In the genomic region with DNA sequence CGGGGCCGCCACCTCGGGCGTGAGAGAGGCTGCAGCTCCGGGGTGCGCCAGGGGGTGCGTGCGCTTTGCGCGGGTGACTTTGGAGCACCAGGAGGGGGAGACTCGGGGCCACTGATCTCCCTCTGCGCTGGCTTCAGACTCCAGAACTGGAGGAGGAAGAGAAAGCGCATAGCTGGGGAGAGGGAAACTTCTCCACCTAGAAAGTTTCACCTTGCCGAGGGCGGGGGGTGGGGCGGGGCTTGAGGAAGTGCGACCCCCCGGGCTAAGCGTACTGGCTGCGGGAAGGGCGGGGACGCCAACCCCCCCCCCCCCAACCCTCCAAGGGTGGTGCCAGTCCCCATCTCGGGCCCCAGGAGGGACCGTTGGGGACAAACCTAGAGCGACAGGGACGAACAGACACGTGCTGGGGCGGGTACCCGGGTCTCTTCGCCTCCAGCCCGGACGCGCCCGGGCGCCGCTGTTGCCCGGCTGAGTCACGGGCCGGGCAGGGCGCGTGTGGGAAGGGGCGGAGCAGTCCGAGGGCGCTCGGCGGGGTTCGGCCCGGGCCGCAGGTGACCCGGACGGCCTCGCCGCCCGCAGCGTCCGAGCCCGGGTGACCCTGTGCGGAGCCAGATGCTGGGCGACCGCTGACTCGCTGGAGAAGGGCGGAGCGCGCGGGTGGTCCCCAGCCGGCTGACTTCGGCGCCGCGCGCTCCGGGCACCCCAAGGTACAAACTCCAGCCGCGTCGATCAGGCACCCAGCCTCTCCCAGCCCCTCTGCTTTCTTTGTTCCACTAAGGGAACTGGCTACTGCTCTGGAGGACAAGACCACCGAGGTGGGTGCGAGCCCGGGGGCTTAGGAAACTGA, we compare ENCODE assay signal across 8 mouse cellular contexts. TPM values are rescaled to one million over a fixed set of nuclear protein-coding genes. Genes with fewer than 3 reads are reported as not detected.
DNase-seq lines count a peak whose midpoint lies in the region; TF ChIP-seq lines count a peak whose summit lies in the region.

A gene (plus strand): TSS at position 367 of the 847 bp plus-strand sequence.

- H3K4me1 ChIP-seq in forebrain, embryonic 10.5 days = peaks cover 21% of the 10 kb centered on the region
- H3K4me1 ChIP-seq in megakaryocyte, embryonic 14.5 days = peaks cover 13% of the 10 kb centered on the region
- peaks cover 7% of the 10 kb centered on the region; the same call in 1 of the 2 replicates for H3K4me1 ChIP-seq in small intestine, adult 2 months (ENCODE audit: control insufficient read depth, insufficient read depth, insufficient read length, low read length)

- intact Hi-C loops in heart, postnatal 14 days (cut with DNase I) = loop anchor here (1.0 to 10.0 kb wide), 4 partner anchors 81 to 356 kb away; no protein-coding TSS in a partner anchor
- intact Hi-C loops in left cerebral cortex, postnatal 25 days (cut with DNase I) = loop anchor here (5.0 kb wide), 1 partner anchor 124 kb away; no protein-coding TSS in a partner anchor

- peak within 1 kb of the TSS; percentile 88 for H3ac ChIP-seq in C2C12 (ENCODE audit: control insufficient read depth, insufficient read length, low read depth)

- peaks cover 49% of the 10 kb centered on the region for H3K79me2 ChIP-seq in C2C12 (ENCODE audit: control insufficient read depth, insufficient read depth)

- H3K27me3 ChIP-seq in C2C12 (ENCODE audit: control insufficient read depth, insufficient read depth, insufficient read length) = no peaks in the 10 kb centered on the region
- peaks cover 85% of the 10 kb centered on the region for H3K27me3 ChIP-seq in forebrain, embryonic 10.5 days (ENCODE audit: poor library complexity, severe bottlenecking)
- H3K27me3 ChIP-seq in megakaryocyte, embryonic 14.5 days (replicated peaks) = peaks cover 51% of the 10 kb centered on the region
- H3K27me3 ChIP-seq in small intestine, adult 2 months (ENCODE audit: control insufficient read depth, insufficient read depth, low read length) = no peaks in the 10 kb centered on the region

- H3K4me3 ChIP-seq in C2C12 (ENCODE audit: insufficient read depth, poor library complexity, severe bottlenecking) = peak within 1 kb of the TSS; percentile 72
- H3K4me3 ChIP-seq in forebrain, embryonic 10.5 days = peak within 1 kb of the TSS; percentile 75
- H3K4me3 ChIP-seq in megakaryocyte, embryonic 14.5 days (replicated peaks) = peak within 1 kb of the TSS; percentile 91
- peak within 1 kb of the TSS; percentile 76 for H3K4me3 ChIP-seq in small intestine, adult 2 months (ENCODE audit: low read depth, low read length)

- H3K79me3 ChIP-seq in C2C12 (ENCODE audit: low read depth) = peaks cover 42% of the 10 kb centered on the region

- H3K27ac ChIP-seq in forebrain, embryonic 10.5 days = peak within 1 kb of the TSS; percentile 76
- H3K27ac ChIP-seq in small intestine, adult 2 months (ENCODE audit: insufficient read depth, low read depth, low read length) = peak within 1 kb of the TSS; percentile 82

- H3K9me3 ChIP-seq in forebrain, embryonic 10.5 days = no peaks in the 10 kb centered on the region
- H3K9me3 ChIP-seq in megakaryocyte, embryonic 14.5 days = no peaks in the 10 kb centered on the region

- H3K36me3 ChIP-seq in C2C12 (ENCODE audit: control insufficient read depth, insufficient read depth) = peaks cover 10% of the 10 kb centered on the region
- no peaks in the 10 kb centered on the region for H3K36me3 ChIP-seq in forebrain, embryonic 10.5 days (replicated peaks)
- H3K36me3 ChIP-seq in megakaryocyte, embryonic 14.5 days (replicated peaks; ENCODE audit: low read length) = no peaks in the 10 kb centered on the region
- H3K36me3 ChIP-seq in small intestine, adult 2 months (ENCODE audit: control insufficient read depth, insufficient read depth, low read length) = no peaks in the 10 kb centered on the region

- 0 out of 2 replicates have a peak, but pooled peaks have one; percentile 22 for TF ChIP-seq POLR2A in small intestine, adult 2 months (IDR thresholded peaks at IDR 0.05; ENCODE audit: low read depth, low read length)

- TF ChIP-seq CTCF in C2C12 (IDR thresholded peaks at IDR 0.05; ENCODE audit: control insufficient read depth, insufficient read depth, insufficient read length) = peak; percentile 64
- peak; percentile 45; the same call in 1 of the 2 replicates for TF ChIP-seq CTCF in small intestine, adult 2 months (IDR thresholded peaks at IDR 0.05; ENCODE audit: extremely low read depth, insufficient read length, insufficient replicate concordance, low read depth, low read length)

- under 1% methylated on average over 77 of the region's 78 CpGs for WGBS in forebrain, embryonic 10.5 days
- WGBS in small intestine, adult 2 months = under 1% methylated on average over 78 of the region's 78 CpGs

- peak; percentile 70 for DNase-seq in ZHBTc4 (ENCODE audit: low read depth, low spot score)
- peak; percentile 36 for DNase-seq in forebrain, embryonic 10.5 days (ENCODE audit: extremely low spot score, low spot score)
- peak; percentile 55 to 61 for DNase-seq in heart, postnatal 14 days
- DNase-seq in left cerebral cortex, postnatal 25 days (ENCODE audit: low spot score in 2 of 2) = no peak
- no peak for DNase-seq in cerebellum, adult 11 months

TF ChIP-seq in C2C12, 6 proteins besides CTCF, POLR2A, EP300 and RAD21:
- no peak for TF ChIP-seq CEBPB (IDR thresholded peaks at IDR 0.05; ENCODE audit: low read depth)
- no peak for TF ChIP-seq MYOG (IDR thresholded peaks at IDR 0.05; ENCODE audit: control insufficient read depth, extremely low read depth, insufficient read length)
- peak; percentile 3 for TF ChIP-seq FOSL1 (IDR thresholded peaks at IDR 0.05; ENCODE audit: insufficient read depth, low read length, poor library complexity, severe bottlenecking)
- TF ChIP-seq MAX (IDR thresholded peaks at IDR 0.05) = peak; percentile 65
- TF ChIP-seq MYOD1 (IDR thresholded peaks at IDR 0.05; ENCODE audit: control insufficient read depth, insufficient read length, low read depth) = no peak
- TF ChIP-seq USF1 (IDR thresholded peaks at IDR 0.05; ENCODE audit: low read depth) = no peak

RNA-seq across cellular contexts. Expression of the gene that starts here (rescaled TPM):
- 10.2 TPM for polyA plus RNA-seq in C2C12 (2012; fragmentation: generic; extraction: Trizol)
- polyA plus RNA-seq in forebrain, embryonic 10.5 days (2016; fragmentation: Nextera tagmentation; extraction: Ambion mirVana) = 0.81 and 0.82 TPM in 2 replicates
- total RNA-seq in heart, postnatal 14 days (2021) = 1 to 10 TPM; 2.2 to 2.7 TPM
- 10 to 100 TPM; 12.1 to 17.8 TPM for total RNA-seq in left cerebral cortex, postnatal 25 days (2021)
- polyA plus RNA-seq in megakaryocyte, embryonic 14.5 days (2012; ENCODE audit: insufficient read depth, low replicate concordance) = not detected in 2 replicates
- 4.6 and 4.7 TPM in 2 replicates for polyA plus RNA-seq in small intestine, adult 2 months (2012; rRNA removed)

Comparison
In these comparisons a context has a peak if more than half of its experiments do, and no peak if none do; other contexts are left out.
1. Peak in DNase-seq, H3K4me3 ChIP-seq and H3K27ac ChIP-seq in forebrain, embryonic 10.5 days; RNA of the gene not detected or under 1 TPM.
2. DNase-seq: peak in ZHBTc4 (single experiment) and heart, postnatal 14 days (2 of 2); none in left cerebral cortex, postnatal 25 days (0 of 2) and cerebellum, adult 11 months (single experiment).
3. Peak in every context shown above with its lines, with median percentiles within 50 percentile points of each other: H3K4me3 ChIP-seq.